Mouse (Mus musculus): Measurements from ENCODE around the gene Ano1.

Ano1 gene

DNA sequence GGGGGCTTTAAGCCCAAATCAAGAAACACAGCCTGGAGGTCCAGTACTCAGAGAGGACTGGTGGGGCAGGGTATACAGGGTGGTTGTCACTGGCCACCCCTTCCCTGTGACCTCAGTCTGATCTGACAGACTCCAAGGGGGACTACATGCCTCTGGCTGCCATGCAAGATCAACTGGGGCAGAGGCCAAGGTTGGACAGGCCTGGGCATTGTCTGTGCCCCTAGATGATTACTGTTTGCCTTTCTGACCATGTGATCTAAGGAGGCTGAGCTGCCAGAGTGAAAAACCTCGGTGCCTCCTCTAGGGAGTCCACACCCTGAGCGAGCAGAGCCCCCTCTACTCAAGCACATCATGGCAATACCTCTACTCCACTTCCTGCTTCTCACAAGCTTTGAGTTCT is 115.8 kb downstream of the Ano1 start:
- DNase-seq (ENCODE audit: low spot score in 2 of 2): no peak

DNA sequence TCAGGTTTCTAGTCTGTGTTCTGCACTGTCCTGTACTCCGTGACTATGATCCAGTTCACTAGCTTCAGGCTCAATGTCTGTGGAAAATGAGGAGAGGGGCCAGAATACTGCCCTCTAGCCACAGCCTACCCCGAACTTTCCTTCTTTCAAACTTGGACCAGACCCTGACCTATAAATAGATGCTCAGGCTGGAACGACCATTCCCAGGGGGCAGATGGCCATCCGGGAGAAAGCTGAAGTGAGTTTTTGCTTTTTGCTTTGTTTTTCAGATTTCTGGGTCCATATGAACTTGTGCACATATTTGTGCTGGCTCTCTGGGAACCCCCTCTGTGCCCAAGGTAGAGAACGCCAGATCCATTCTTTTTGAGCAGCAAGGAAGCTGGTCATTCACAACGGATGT is 116.9 kb downstream of the Ano1 start:
- DNase-seq (ENCODE audit: low spot score in 2 of 2): no peak

DNA sequence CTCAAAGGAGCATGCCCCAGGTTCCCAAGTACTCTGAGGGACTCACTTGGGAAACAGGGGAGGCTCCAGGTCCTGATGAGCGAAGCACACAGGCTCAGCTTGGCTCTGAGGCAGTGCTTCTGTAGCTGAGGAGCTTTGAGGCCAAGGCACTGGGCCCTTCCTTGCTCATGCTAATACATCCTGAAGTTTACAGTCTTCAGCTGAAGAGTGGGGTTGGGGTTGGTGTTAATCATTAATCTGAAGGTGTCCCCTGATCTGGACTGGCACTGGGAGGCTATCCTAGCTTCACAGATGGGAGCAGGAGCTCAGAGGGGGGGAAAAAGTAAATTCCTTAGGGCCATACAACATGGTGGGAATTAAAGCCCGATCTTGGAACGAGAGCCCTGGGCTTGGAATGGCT is 117.3 kb downstream of the Ano1 start:
- no peak for DNase-seq (ENCODE audit: low spot score in 2 of 2)

DNA sequence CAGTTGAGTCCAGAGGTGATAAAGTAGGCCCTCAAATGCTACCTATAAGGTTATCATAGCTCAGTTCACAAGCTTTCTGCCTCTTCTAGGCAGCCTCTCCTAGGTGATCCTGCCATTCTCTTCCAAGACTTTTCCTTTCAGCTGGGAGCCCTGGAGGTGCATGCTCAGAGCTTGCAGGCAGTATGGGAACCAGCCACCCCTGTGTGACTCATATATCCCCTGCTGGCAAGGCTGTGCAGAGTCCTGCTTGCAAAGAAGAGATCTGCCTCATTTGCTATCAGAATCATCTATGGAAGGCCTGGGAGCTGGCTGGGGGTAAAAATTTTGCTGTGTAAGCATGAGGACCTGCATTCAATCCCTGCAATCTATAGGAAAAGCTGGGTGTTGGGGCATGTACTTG is 119.5 kb downstream of the Ano1 start:
- DNase-seq (ENCODE audit: low spot score in 2 of 2): no peak

DNA sequence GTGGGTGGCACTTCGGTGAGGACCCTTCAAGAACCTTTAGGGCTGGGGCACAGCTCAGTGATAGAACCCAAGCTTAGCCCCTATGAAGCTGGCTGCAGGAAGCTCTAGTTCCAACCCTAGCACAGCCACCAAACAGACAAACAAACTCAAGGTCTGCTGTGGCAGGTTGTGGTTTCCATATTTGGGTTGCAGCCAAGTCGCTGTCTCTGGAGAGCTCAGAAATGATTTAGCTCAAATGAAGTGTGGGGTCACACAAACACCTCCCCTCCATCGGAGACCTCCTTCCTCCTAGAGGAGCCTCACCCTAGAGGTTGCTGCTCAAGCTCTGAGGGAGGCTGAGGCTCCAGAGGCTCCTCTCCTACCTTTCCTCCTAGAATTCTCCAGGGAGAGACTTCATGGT is 121.2 kb downstream of the Ano1 start:
- DNase-seq (ENCODE audit: low spot score in 2 of 2): no peak

DNA sequence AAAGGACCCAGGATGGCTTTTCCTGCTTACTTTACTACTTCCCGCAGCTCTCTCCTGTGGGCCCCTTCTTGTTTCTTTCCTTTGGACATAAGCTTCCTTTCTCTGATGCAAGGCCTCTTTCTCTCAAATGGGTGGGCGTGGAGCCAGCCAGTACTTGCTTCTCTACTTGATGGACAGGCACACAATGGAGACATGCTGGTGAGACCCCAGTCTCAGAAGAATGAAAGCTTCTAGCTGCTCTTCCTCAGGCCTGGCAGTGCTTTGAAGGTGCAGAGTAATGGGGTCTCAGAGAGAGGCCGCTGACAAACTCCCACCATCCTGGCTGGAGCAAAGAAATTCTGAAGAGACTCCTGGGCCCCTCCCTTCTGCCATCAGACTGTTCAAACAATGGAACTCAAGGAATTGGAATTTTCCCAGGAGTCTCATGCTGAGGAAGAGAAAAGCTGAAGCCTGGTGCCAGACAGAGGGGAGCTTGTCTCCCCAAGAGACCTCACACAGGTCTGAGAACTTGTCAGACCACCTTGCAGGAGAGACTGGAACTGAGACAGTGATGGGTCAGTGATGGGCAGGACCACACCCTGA is 123.3 kb downstream of the Ano1 start:
- no peak for DNase-seq (ENCODE audit: low spot score in 2 of 2)

DNA sequence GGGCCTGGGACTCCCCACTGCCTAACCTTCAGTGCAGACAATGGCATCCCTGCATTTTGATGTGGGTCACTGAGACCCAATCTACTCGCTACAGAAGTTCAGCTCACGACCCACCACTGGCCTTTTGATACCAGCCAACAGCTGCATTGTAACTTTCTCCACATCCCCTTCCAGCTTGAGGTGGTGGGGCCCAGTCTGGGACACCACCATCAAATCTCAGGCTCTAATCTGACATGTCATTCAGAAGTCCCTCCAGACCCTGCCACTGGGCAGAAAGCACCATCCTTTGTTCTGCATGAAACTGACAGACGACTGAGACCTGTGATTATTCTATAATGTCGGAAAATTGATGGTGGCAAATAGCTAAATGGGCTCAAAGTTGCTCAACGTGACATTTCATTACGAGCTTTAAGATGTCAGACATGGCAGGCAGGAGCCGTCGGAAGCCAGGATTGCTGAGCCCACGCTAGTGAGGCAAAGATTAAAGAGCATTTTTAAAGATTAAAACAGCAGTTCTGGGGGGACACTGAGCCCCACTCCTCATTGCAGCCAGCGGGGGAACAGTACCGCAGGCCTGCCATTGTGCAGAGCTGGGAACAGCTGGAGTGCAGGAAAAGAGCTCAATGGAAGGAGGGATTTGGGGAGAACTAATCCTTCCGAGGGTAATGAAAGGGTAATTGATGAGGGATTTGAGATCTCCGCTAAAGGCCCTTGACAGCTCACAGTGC is 124.0 kb downstream of the Ano1 start:
- no peak for DNase-seq (ENCODE audit: low spot score in 2 of 2)

DNA sequence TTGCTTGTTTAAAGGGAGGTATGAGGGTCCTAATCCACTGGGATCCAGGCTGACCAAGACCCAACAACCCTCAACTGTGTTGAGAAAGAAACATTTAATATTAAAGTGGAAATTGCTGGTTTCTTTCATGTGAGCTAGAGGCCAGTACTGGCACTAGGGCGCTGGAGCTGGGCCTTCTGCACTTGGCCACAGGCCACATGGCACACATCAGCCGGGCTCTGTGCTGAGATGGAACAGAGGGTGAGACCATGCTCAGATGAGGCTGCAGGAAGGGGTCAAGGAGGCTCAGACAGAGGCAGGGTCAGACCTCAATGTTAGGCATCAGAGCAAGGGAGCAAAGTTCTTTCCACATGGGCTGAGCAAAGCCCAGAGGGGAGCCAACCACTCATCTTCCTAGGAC is 125.7 kb downstream of the Ano1 start:
- DNase-seq (ENCODE audit: low spot score in 2 of 2): no peak

DNA sequence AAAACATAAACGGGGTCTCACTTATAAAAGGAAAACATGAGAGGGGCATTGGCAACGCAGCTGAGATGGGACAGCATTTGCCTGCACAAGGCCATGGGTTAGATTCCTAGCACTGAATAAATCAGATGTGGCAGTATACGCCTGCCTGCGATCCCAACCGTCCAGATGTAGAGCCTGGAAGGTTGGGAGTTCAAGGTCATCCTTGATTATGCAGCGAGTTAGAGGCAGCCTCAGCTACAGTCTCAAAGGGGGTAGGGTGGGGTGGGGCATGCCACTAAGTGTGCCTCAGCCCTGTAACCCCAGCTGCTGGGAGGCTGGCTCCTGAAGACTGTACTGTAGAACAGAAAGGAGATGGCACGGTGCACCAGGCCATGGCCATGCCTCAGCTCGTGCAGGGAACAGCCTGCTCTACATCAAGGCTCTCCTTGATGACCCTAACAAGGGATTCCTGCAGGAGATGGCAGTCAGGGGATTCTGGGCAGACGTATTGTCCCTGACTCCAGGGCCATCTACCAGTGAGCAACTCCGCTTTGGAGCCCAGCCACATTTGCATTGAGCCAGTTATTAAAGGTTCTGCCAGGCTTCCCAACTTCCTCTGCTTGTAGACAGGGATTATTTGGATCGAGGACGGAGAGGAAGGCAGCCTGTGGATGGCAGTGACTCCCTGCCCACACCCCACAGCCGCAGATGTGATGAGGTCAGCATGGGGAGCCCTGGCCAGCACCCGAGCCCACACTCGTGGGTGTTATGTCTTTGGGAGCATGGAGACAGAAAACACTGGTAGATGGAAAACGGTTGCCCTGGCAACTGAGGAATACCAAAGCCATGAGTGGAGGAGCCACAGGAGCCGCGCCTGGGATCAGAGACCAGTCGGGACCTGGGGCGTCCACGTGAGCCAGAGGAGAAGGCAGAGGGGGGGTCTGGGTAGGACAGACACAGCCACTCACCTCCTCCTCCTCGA is 130.8 kb downstream of the Ano1 start:
- peak; percentile 31 to 36 for DNase-seq (ENCODE audit: low spot score in 2 of 2)

DNA sequence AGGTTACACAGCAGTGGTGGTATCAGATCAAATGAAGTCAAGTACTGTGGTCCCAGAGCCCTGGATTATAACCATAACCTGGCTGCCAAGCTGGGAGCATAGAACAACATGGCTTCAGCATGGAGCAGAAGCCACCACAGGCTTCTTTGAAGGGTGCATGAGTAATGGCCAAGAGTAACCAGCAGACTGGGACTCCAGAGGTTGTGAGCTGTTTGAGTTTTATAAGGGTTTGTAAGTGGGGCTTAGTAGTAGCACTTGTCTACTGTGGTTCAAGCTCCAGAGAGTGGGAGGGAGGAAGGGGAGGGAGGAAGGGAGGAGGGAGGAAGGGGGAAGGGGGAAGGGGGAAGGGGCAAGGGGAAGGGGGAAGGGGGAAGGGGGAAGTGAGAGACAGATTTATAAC is 131.5 kb downstream of the Ano1 start:
- DNase-seq (ENCODE audit: low spot score in 2 of 2): no peak

DNA sequence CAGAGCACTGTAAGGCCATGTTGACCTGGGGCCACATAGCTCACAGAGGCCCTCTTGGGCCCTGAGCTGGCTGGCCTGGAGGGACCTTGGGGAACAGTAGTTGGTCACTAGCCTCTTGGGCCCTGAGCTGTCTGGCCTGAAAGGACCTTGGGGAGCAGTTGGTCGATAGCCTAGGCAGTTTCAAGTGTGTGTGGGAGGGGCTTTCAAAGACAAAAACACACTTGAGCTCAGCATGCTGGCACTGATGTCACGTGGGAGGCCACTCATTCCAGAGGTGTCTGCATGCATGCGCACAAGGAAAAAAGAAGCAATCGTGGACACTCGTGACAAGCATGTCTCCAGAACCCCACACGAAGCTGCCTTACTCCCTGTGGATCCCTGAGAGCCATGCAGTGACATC is 136.4 kb downstream of the Ano1 start:
- DNase-seq (ENCODE audit: low spot score in 2 of 2): no peak

DNA sequence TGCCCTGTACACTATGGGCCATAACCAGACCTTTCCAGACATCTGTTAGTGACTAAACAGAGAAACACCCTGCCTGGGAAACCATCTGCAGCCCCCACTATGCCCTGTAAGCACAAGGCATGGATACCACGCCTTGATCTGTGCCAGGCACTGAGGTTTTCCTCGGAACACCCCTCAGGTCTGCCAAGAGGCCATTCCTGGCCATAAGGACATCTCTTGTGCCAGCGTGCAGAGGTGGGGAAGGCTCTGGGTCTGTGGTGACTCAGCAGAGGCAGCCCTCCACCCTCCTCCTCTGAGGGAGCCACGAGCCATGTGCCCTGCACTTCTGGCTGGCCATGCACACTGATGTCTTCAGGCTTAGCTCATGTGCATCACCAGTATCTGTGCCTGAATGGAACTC is 138.9 kb downstream of the Ano1 start:
- DNase-seq (ENCODE audit: low spot score in 2 of 2): no peak

DNA sequence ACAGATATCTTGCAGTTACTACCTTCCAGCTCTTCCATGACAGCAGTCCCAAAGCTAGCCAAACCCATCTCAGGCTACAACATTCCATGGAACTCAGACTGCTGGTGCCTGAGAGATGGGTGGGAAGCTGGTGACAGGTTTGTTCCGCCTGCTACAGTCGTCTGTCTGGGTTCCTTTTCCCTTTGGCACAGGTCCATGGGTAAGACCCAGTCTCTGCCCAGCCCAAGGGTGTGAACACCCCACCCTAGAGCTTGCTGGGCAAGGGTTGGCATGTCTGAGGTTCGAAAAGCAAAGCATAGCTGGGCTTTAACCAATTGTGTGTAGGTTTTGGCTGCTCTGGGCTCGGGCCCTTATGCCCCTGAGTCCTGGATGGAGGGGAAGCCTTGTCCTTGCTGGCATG is 139.4 kb downstream of the Ano1 start:
- no peak for DNase-seq (ENCODE audit: low spot score in 2 of 2)

DNA sequence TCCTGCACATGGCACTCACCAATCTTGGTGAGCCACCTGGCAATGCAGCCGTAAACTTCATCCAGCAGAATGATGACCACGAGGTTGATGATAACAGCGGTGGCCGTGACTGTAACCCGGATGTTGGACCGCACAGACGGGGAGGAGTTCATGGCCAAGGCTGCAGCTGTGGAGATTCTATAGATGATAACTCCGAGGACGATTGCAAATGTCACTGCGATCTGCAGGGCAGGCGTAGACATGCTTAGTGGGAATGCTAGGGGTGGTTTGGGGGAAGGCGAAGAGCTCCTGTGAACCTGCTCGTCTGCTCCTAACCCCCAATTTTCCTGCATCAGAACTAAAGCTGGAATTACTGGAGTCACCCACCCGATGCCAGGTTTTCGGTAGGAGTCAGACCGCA is 140.2 kb downstream of the Ano1 start:
- DNase-seq (ENCODE audit: low spot score in 2 of 2): no peak

DNA sequence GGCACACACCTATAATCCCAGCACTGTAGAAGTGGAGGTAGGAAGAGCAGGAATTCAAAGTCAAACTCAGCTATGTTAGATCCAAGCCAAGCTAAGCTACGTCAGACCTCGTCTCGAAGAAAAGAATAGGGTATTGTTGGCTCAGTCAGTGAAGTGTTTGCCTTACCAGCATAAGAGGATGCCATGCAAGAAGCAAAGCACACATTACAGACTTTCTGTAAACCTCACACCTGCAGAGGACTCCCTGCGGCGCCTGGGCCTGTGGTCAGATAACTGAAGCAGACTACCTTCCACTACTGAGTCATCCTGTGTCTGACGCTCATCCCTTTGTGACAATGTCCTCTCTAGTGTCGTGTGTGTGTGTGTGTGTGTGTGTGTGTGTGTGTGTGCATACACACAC is 142.2 kb downstream of the Ano1 start:
- DNase-seq (ENCODE audit: low spot score in 2 of 2): no peak

DNA sequence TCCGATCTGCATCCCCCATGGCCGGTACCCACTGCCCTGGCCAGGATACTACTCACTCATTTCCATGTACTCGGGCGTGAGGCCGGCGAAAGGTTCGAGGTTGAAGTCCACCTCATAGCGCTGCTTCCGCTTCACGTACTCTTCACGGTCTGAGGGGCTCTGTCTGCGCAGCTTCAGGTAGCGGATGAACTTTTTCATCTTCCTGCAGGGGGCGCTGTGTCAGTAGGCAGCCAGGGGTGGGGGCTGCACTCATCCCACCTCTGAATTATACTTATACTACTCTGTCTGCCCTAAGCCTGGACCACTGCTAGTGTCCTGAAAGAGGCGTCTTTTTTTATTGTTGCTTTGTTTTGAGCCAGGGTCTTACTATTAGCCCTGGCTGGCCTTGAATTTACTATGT is 143.9 kb downstream of the Ano1 start:
- no peak for DNase-seq (ENCODE audit: low spot score in 2 of 2)

DNA sequence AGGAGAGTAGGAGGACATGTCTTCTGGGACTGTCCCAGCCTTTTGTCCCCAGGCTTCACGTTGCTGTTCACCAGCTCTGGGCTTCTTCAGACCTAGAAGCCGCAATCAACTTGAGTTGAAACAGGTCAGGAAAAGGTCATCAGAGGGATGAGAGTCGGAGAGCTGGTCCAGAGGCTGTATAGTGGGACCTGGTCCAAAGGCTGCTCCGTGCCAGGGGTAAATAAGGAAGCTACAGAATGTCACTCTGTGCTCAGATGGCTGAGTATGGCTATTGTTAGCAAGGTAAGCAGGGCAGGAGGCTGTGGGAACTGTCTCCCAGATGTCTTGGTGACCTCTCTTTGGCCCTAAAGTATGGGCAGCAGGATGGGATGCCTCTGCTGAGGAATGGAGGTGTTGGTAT is 147.0 kb downstream of the Ano1 start:
- no peak for DNase-seq (ENCODE audit: low spot score in 2 of 2)

DNA sequence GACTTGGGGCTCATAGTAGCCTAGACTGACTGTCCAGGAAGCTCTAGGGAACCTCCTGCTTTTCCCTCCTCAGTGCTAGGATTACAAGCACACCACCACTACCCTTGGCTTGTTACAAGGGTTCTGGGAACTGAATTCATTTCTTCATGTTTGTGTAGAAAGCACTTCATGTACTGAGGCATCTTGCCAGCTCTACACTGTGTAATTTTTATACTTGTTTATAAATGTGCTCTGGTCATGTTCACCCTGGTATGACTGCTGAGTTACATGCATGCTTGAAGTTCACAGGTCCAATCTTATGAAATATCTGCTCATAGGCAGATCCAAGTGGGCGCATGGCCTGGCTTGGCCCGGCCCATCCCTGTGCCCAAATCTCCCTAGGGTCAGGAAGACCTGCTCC is 147.5 kb downstream of the Ano1 start:
- DNase-seq (ENCODE audit: low spot score in 2 of 2): no peak

DNA sequence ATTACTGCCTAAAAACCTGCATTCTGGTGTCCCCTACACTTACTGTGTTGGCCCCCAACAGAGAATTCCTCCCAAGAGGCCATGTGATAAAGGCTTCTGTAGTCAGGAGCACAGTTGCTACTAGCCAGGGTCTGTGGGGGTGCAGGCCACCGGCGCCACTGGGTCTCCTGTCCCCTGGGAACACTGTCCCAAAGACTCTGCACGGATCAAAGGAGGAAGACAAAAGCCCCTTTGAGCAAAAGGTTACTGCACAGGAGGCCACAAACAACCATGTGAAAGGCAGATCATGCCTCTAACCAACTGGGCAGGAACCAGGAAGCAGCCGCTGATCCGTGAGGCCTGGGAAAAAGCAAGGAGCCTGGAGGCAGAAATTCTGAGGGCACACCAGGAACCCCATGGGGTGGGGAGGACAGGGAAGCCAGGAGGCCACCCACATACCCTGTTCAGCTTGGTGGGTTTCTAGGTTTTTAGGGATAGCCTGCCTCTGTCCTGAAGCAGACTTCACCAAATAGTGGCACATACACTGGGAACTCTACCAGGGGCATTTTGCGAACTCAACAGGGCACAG is 151.4 kb downstream of the Ano1 start:
- DNase-seq (ENCODE audit: low spot score in 2 of 2): no peak

DNA sequence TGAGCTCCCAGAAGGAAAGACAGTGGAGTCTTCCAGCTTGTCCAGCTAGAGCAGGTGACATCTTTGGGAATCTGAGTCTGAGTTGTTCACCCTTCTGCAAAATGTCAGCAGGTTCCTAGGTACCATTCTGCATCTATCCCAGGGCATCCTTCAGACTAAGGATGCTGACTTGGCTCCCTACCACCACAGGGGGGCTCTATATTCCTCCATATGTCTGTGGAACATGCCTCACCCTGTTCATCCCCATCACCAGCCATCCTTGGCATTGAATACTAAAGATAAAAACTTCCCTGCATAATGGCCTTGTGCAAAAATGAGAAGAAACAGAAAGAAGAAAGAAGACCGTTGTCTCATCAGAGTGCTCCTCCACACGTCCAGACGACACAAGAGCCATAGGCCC is 162.3 kb downstream of the Ano1 start:
- no peak for DNase-seq (ENCODE audit: low spot score in 2 of 2)

DNA sequence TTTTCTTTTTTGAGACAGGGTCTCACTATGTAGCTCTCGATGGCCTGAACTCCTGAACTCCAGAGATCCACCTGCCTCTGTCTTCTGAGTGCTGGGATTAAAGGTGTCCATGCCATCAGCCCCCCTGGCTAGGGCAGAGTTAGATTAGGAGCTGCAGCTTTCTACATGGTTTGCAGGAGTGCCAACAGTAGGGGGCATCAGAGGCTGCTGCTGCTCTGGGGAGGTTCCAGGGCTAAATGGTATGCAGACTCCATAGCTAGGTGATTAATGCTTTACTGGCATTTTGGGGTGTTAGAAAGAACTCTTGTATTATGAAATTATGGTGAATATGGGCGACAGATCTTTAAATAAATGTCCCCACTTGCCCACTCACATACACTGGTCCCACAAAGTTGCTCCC is 164.5 kb downstream of the Ano1 start:
- peak; percentile 50 to 78 for DNase-seq (ENCODE audit: low spot score in 2 of 2)

DNA sequence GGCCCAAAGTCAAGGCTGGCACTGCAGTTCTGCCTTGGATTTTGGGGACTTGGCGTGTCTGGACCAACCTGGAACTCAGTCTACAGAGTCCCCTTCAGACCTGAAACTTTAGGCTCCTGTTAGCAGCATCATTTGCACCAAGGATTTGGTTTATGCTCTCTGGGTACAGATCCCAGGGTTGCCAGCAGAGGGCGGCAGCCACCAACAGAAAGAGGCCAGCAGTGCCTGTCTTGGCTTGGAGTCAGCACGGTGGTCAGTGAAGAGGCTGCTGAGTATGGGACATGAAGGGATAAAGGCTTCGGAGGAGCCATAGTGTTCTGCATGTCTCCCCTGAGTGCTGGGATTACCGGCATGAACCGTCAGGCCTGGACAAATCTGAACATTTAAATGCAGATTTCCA is 166.1 kb downstream of the Ano1 start:
- peak; percentile 60 to 76 for DNase-seq (ENCODE audit: low spot score in 2 of 2)

DNA sequence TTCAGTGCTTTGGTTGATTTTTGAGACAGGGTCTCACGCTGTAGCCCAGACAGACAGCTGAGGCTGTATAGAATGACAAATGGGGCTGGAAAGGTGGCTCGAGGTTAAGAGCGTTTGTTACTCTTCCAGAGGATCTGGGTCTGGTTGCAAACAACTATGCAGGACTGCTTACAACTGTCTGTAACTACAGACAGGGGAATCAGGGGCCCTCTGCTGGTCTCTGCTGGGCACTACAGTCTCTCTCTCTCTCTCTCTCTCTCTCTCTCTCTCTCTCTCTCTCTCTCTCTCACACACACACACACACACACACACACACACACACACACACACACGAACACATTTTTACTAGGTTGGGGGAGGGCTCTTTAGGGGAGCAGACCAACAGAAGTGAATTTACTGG is 168.2 kb downstream of the Ano1 start:
- DNase-seq (ENCODE audit: low spot score in 2 of 2): peak; percentile 36 to 45

Measured in right cerebral cortex, adult 2 months (tissue).